Mouse (Mus musculus) MEL (cell line): ENCODE measurements around the gene Rhobtb1. TPM values are rescaled to one million over a fixed set of nuclear protein-coding genes. Genes with fewer than 3 reads are reported as not detected.

ENCODE experiments used
- DNase-seq: peaks from one replicate; pipeline ENCODE4 v3.0.0; 2011; ENCODE audit warnings: low read depth, low spot score
- H3K27ac ChIP-seq: 2 replicates; pipeline ENCODE4 v1.5.1; 2012; ENCODE audit warnings: low read depth, mild to moderate bottlenecking, control low read depth, low read length, moderate library complexity; ENCODE audit not compliant: control insufficient read depth
- H3K27me3 ChIP-seq, 2 experiments: fragments of 150-350 bp in 1 of 2; sonication (generic) in 1 of 2; 2 replicates each; pipeline ENCODE4 v1.6.1; 2012; ENCODE audit warnings: low read length in 2 of 2, mild to moderate bottlenecking in 2 of 2, improper control_type of control experiment in 1 of 2, moderate library complexity in 1 of 2; ENCODE audit not compliant: insufficient read depth in 2 of 2, control insufficient read depth in 1 of 2
- H3K36me3 ChIP-seq, 2 experiments: 2 replicates each; pipeline ENCODE4 v1.6.1; 2012 to 2014; ENCODE audit warnings: low read length in 2 of 2, improper control_type of control experiment in 1 of 2, inconsistent platforms in 1 of 2, mild to moderate bottlenecking in 1 of 2; ENCODE audit not compliant: insufficient read depth in 2 of 2, control insufficient read depth in 1 of 2
- H3K4me1 ChIP-seq, 2 experiments: fragments of 150-350 bp in 1 of 2; sonication (generic) in 1 of 2; 2 replicates each; pipeline ENCODE4 v1.6.1; 2012; ENCODE audit warnings: low read length in 2 of 2, improper control_type of control experiment in 1 of 2, mild to moderate bottlenecking in 1 of 2; ENCODE audit not compliant: insufficient read depth in 2 of 2, control insufficient read depth in 1 of 2
- H3K4me3 ChIP-seq, 2 experiments: fragments of 150-350 bp in 1 of 2; sonication (generic) in 1 of 2; 2 replicates each; pipeline ENCODE4 v1.5.1; 2012; ENCODE audit warnings: low read depth in 2 of 2, low read length in 2 of 2, mild to moderate bottlenecking in 2 of 2, moderate library complexity in 2 of 2, control low read depth in 1 of 2, improper control_type of control experiment in 1 of 2; ENCODE audit not compliant: control insufficient read depth in 1 of 2, insufficient read depth in 1 of 2
- H3K79me2 ChIP-seq: 2 replicates; pipeline ENCODE4 v1.6.1; 2012; ENCODE audit warnings: mild to moderate bottlenecking, low read length, moderate library complexity; ENCODE audit not compliant: control insufficient read depth, poor library complexity, insufficient read depth
- H3K9ac ChIP-seq: 2 replicates; pipeline ENCODE4 v1.6.1; 2012; ENCODE audit warnings: low read depth, mild to moderate bottlenecking, control low read depth, low read length, moderate library complexity; ENCODE audit not compliant: control insufficient read depth, poor library complexity, severe bottlenecking
- H3K9me3 ChIP-seq: fragments of 150-350 bp; sonication (generic); replicated peaks from 2 replicates; pipeline ENCODE4 v1.6.1; 2012; ENCODE audit warnings: mild to moderate bottlenecking, low read length, improper control_type of control experiment, moderate library complexity; ENCODE audit not compliant: insufficient read depth
- BHLHE40 ChIP-seq: IDR thresholded peaks from 2 replicates; pipeline ENCODE4 v1.6.1; 2012; ENCODE audit warnings: low read depth, mild to moderate bottlenecking, inconsistent platforms, low read length, improper control_type of control experiment, borderline replicate concordance
- E2F4 ChIP-seq: IDR thresholded peaks from 2 replicates; pipeline ENCODE4 v1.6.1; 2011; ENCODE audit warnings: low read depth, low read length, improper control_type of control experiment, borderline replicate concordance
- ELF1 ChIP-seq: IDR thresholded peaks from 2 replicates; pipeline ENCODE4 v1.6.1; 2014; ENCODE audit warnings: low read depth, mild to moderate bottlenecking, inconsistent platforms, low read length, improper control_type of control experiment, moderate library complexity
- ETS1 ChIP-seq: IDR thresholded peaks from 2 replicates; pipeline ENCODE4 v1.6.1; 2012; ENCODE audit warnings: low read depth, mild to moderate bottlenecking, inconsistent platforms, low read length, improper control_type of control experiment, moderate library complexity
- GABPA ChIP-seq: IDR thresholded peaks from 2 replicates; pipeline ENCODE4 v1.6.1; 2012; ENCODE audit warnings: low read depth, mild to moderate bottlenecking, inconsistent platforms, low read length, improper control_type of control experiment, moderate library complexity
- GATA1 ChIP-seq: IDR thresholded peaks from 2 replicates; pipeline ENCODE4 v1.6.1; 2011; ENCODE audit warnings: low read depth, low read length, improper control_type of control experiment
- HCFC1 ChIP-seq: IDR thresholded peaks from 2 replicates; pipeline ENCODE4 v1.6.1; 2012; ENCODE audit warnings: low read depth, mild to moderate bottlenecking, inconsistent platforms, low read length, improper control_type of control experiment, moderate library complexity
- JUND ChIP-seq: IDR thresholded peaks from 2 replicates; pipeline ENCODE4 v1.6.1; 2011; ENCODE audit warnings: low read depth, mild to moderate bottlenecking, improper control_type of control experiment, low read length
- KAT2A ChIP-seq: conservative IDR thresholded peaks from 2 replicates; pipeline ENCODE4 v1.6.1; 2012; ENCODE audit warnings: low read depth, low read length, improper control_type of control experiment, inconsistent platforms
- MAZ ChIP-seq: IDR thresholded peaks from 2 replicates; pipeline ENCODE4 v1.6.1; 2012; ENCODE audit warnings: low read depth, mild to moderate bottlenecking, inconsistent platforms, low read length, improper control_type of control experiment
- MYB ChIP-seq: IDR thresholded peaks from 2 replicates; pipeline ENCODE4 v1.6.1; 2011; ENCODE audit warnings: mild to moderate bottlenecking, low read depth, low read length, improper control_type of control experiment
- MYC ChIP-seq: IDR thresholded peaks from 2 replicates; pipeline ENCODE4 v1.6.1; 2011; ENCODE audit warnings: low read depth, mild to moderate bottlenecking, low read length, improper control_type of control experiment, moderate library complexity
- POLR2A ChIP-seq, 2 experiments: IDR thresholded peaks; 2 replicates each; pipeline ENCODE4 v1.6.1; 2011 to 2012; ENCODE audit warnings: low read length in 2 of 2, mild to moderate bottlenecking in 2 of 2, control low read depth in 1 of 2, improper control_type of control experiment in 1 of 2, low read depth in 1 of 2, moderate library complexity in 1 of 2; ENCODE audit not compliant: control insufficient read depth in 1 of 2, insufficient read depth in 1 of 2, poor library complexity in 1 of 2
- POLR2AphosphoS5 ChIP-seq: IDR thresholded peaks from 2 replicates; pipeline ENCODE4 v1.6.1; 2012; ENCODE audit warnings: low read depth, borderline replicate concordance, mild to moderate bottlenecking, inconsistent platforms, low read length, moderate library complexity, mixed read lengths
- RAD21 ChIP-seq: IDR thresholded peaks from 2 replicates; pipeline ENCODE4 v1.6.1; 2011; ENCODE audit warnings: mild to moderate bottlenecking, low read depth, low read length, improper control_type of control experiment
- RCOR1 ChIP-seq: IDR thresholded peaks from 2 replicates; pipeline ENCODE4 v1.6.1; 2012; ENCODE audit warnings: low read depth, mild to moderate bottlenecking, inconsistent platforms, low read length, improper control_type of control experiment
- SIN3A ChIP-seq: IDR thresholded peaks from 2 replicates; pipeline ENCODE4 v1.6.1; 2012; ENCODE audit warnings: low read length, improper control_type of control experiment, inconsistent platforms
- SMC3 ChIP-seq: IDR thresholded peaks from 2 replicates; pipeline ENCODE4 v1.6.1; 2011; ENCODE audit warnings: low read depth, low read length, improper control_type of control experiment
- TAL1 ChIP-seq: IDR thresholded peaks from 2 replicates; pipeline ENCODE4 v1.6.1; 2012; ENCODE audit warnings: mild to moderate bottlenecking, inconsistent platforms, low read length, moderate library complexity, mixed read lengths
- UBTF ChIP-seq: IDR thresholded peaks from 2 replicates; pipeline ENCODE4 v1.6.1; 2012; ENCODE audit warnings: low read depth, mild to moderate bottlenecking, inconsistent platforms, low read length, improper control_type of control experiment, moderate library complexity, borderline replicate concordance; ENCODE audit not compliant: insufficient read depth
- ZKSCAN1 ChIP-seq: IDR thresholded peaks from 2 replicates; pipeline ENCODE4 v1.6.1; 2012; ENCODE audit warnings: low read depth, mild to moderate bottlenecking, inconsistent platforms, low read length, improper control_type of control experiment, moderate library complexity
- ZNF384 ChIP-seq: IDR thresholded peaks from 2 replicates; pipeline ENCODE4 v1.6.1; 2012; ENCODE audit warnings: low read depth, mild to moderate bottlenecking, inconsistent platforms, low read length, improper control_type of control experiment
- polyA plus RNA-seq, 2 experiments: library from polyadenylated mRNA; stranded (reverse) in 1 of 2; unstranded in 1 of 2; fragments of >175 nt in 1 of 2; fragments of >200 nt in 1 of 2; gene quantifications; 2 replicates each; pipeline versions ENCODE4 v1.2.1 to v1.2.4; 2012; ENCODE audit warnings: low replicate concordance in 2 of 2, low read depth in 1 of 2; ENCODE audit not compliant: insufficient read length in 2 of 2, insufficient read depth in 1 of 2, missing spikeins in 1 of 2
- total RNA-seq: library from RNA; depleted of rRNA; stranded (reverse); fragments of 300-350 nt; gene quantifications from 2 replicates; pipeline ENCODE4 v1.2.3, GENCODE M21; 2012

Rhobtb1 gene
- total and polyA plus RNA-seq, 3 experiments = not detected

DNA sequence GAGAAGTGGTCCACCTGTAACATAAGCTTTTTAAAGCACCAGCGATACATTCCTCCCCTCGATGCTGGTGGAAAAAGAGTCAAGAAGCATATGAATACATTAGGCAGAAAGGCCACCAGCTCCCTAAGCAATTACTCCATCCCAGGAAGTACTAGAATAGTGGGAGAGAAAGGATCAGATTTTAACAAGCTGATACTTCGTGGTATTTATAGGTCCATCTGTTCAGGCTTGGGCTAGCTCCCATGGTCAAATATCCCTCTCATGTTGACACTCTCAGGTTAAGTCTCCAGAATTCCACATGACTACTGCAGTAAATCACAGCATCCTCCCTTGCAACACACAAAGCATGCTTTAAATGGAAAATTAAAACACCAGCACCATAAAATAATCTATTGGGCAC, 32.3 kb upstream of the Rhobtb1 start:
- Histone ChIP-seq H3K9ac (no peak overlapping the region), H3K4me1 (no peaks in the 10 kb centered on the region), H3K27ac (no peak overlapping the region), H3K9me3 (no peaks in the 10 kb centered on the region), H3K27me3 (no peaks in the 10 kb centered on the region), H3K36me3 (no peaks in the 10 kb centered on the region), H3K79me2 (no peaks in the 10 kb centered on the region), H3K4me3 (no peak overlapping the region)
- TF ChIP-seq ZKSCAN1 (no peak), SIN3A (no peak), HCFC1 (no peak), GATA1 (no peak), POLR2A (IDR thresholded peaks at IDR 0.05; ENCODE audit: control insufficient read depth in 1 of 2, insufficient read depth in 1 of 2, low read depth in 1 of 2, low read length in 2 of 2, poor library complexity in 1 of 2) (no peak), ZNF384 (no peak), ETS1 (no peak), MYB (no peak), SMC3 (no peak)
- no peak for DNase-seq

GRCm38 (mm10) chr10:69119456-69119855, 31.8 kb upstream of the Rhobtb1 start:
- DNase-seq = no peak
- no peaks in the 10 kb centered on the region for H3K27me3 ChIP-seq
- no peaks in the 10 kb centered on the region for H3K4me1 ChIP-seq
- H3K27ac ChIP-seq = no peak overlapping the region
- H3K36me3 ChIP-seq = no peaks in the 10 kb centered on the region
- H3K4me3 ChIP-seq = no peak overlapping the region
- H3K9me3 ChIP-seq = no peaks in the 10 kb centered on the region
- H3K79me2 ChIP-seq = no peaks in the 10 kb centered on the region
- H3K9ac ChIP-seq = no peak overlapping the region
- TF ChIP-seq GATA1 (no peak), RCOR1 (no peak), RAD21 (no peak), BHLHE40 (no peak), UBTF (no peak), MYC (no peak), ELF1 (no peak), ZKSCAN1 (no peak), GABPA (no peak), JUND (no peak), POLR2AphosphoS5 (no peak), E2F4 (no peak), MAZ (no peak), KAT2A (no peak), TAL1 (no peak), SMC3 (no peak)
